Mouse (Mus musculus) kidney, embryonic 15.5 days (tissue): Measurements from ENCODE around the gene Mier1. TPM values are rescaled to one million over a fixed set of nuclear protein-coding genes. Genes with fewer than 3 reads are reported as not detected.
"Not testable (repeated sequence)": the region's sequence is repeated elsewhere in the genome, so short reads cannot be mapped to it uniquely, and the experiment has no call there.

Experiments used
- ATAC-seq: fragments of 200-750 bp; cut with Nextera tagmentation; replicated peaks from 2 replicates; pipeline ENCODE4 v1.8.0; 2017; ENCODE audit warnings: moderate TSS enrichment; ENCODE audit not compliant: low FRiP score
- H3K27ac ChIP-seq: fragments of 300-500 bp; sonication (generic); 2 replicates; pipeline ENCODE4 v1.5.1; 2015; ENCODE audit warnings: mild to moderate bottlenecking, inconsistent platforms
- H3K27me3 ChIP-seq: fragments of 300-500 bp; sonication (generic); 2 replicates; pipeline ENCODE4 v1.6.1; 2015; ENCODE audit warnings: inconsistent platforms
- H3K36me3 ChIP-seq: fragments of 300-500 bp; sonication (generic); 2 replicates; pipeline ENCODE4 v1.6.1; 2015; ENCODE audit warnings: inconsistent platforms
- H3K4me1 ChIP-seq: fragments of 300-500 bp; sonication (generic); 2 replicates; pipeline ENCODE4 v1.6.1; 2015; ENCODE audit warnings: inconsistent platforms
- H3K4me2 ChIP-seq: fragments of 300-500 bp; sonication (generic); 2 replicates; pipeline ENCODE4 v1.6.1; 2015; ENCODE audit warnings: moderate library complexity, mild to moderate bottlenecking, inconsistent platforms
- H3K4me3 ChIP-seq: fragments of 300-500 bp; sonication (generic); replicated peaks from 2 replicates; pipeline ENCODE4 v1.5.1; 2015; ENCODE audit warnings: mild to moderate bottlenecking, inconsistent platforms
- H3K9ac ChIP-seq: fragments of 300-500 bp; sonication (generic); 2 replicates; pipeline ENCODE4 v1.6.1; 2015; ENCODE audit warnings: mild to moderate bottlenecking, inconsistent platforms
- H3K9me3 ChIP-seq: fragments of 300-500 bp; sonication (generic); replicated peaks from 2 replicates; pipeline ENCODE4 v1.6.1; 2016; ENCODE audit warnings: inconsistent platforms
- WGBS: fragments of 180-500 bp; shearing (Covaris S2); methylation state at CpG from one replicate; pipeline ENCODE4 v1.1.7; 2015; ENCODE audit warnings: mixed read lengths; 5-methylcytosine and 5-hydroxymethylcytosine counted together
- polyA plus RNA-seq: library from polyadenylated mRNA; unstranded; fragments of >200 nt; fragmentation: Nextera tagmentation; extraction: Ambion mirVana; gene quantifications from 2 replicates; pipeline ENCODE4 v1.2.1, GENCODE M21; 2015

Gene Mier1
- polyA plus RNA-seq, 1 experiment from 2014 or later: 45.8 TPM

- Histone ChIP-seq H3K4me1 (peaks cover 32% of the 10 kb centered on the region), H3K27ac (peak overlapping the region; percentile 99), H3K4me3 (peak overlapping the region; percentile 96), H3K4me2 (peak overlapping the region; percentile 69), H3K27me3 (no peaks in the 10 kb centered on the region), H3K9ac (peak overlapping the region; percentile 94), H3K36me3 (peaks cover 13% of the 10 kb centered on the region; the same call in 1 of the 2 replicates), H3K9me3 (no peaks in the 10 kb centered on the region)
- under 1% methylated on average over 107 of the region's 111 CpGs for WGBS
- peak; percentile 69 for ATAC-seq
Observed at GRCm38 (mm10) chr4:103119229-103120027, 5.2 kb downstream of the Mier1 start.

DNA sequence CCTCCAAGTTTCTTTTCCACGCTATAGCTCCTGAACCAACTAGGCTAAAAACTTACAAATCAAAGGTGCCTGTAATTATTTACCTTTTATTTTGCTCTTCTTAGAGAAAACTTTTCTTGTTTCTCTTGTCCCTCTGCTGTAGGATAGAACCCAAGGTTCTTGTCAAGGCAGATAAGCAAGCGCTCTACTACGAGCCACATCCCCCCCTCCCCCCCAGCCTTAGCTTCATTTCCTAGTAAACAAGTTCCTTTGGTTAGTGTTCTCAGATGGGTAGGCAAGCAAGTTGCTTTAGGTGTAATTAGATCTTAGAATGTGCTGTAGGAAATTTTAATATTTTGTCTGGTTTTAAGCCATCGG, 5.8 kb downstream of the Mier1 start:
- no peak for ATAC-seq
- WGBS: 14% methylated on average over 4 of the region's 4 CpGs
- peak overlapping the region; percentile 69 for H3K4me2 ChIP-seq
- H3K27ac ChIP-seq: peak overlapping the region; percentile 99
- no peaks in the 10 kb centered on the region for H3K9me3 ChIP-seq
- peak overlapping the region; percentile 96 for H3K4me3 ChIP-seq
- peak overlapping the region; percentile 94 for H3K9ac ChIP-seq
- no peaks in the 10 kb centered on the region for H3K27me3 ChIP-seq
- peaks cover 29% of the 10 kb centered on the region for H3K4me1 ChIP-seq
- H3K36me3 ChIP-seq: peaks cover 13% of the 10 kb centered on the region; the same call in 1 of the 2 replicates

DNA sequence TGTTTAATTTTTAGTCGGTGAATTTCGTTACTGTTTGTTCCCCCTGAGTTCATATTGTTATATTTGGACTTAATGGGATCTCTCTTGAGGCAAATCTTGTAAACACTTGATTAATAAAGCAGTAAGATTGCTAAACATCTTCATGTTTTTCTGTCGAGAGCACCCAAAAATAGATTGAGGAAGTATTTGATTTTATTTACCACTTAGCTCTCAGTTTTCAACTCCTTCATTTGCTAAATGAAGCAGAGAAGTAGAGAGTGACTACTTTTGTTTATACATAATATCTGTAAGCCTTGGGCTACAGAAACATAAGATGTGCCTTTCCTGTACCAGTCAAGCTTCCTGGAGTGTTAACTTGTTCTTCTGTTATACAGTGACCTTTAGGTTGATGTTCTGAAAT, 6.2 kb downstream of the Mier1 start:
- Histone ChIP-seq H3K9me3 (no peaks in the 10 kb centered on the region), H3K9ac (peak overlapping the region; percentile 94; the same call in 1 of the 2 replicates), H3K4me1 (peaks cover 25% of the 10 kb centered on the region), H3K4me2 (peak overlapping the region; percentile 69), H3K36me3 (peaks cover 13% of the 10 kb centered on the region; the same call in 1 of the 2 replicates), H3K4me3 (peak overlapping the region; percentile 96), H3K27ac (peak overlapping the region; percentile 99; the same call in 1 of the 2 replicates), H3K27me3 (no peaks in the 10 kb centered on the region)
- ATAC-seq: no peak
- WGBS: 35% methylated on average over 3 of the region's 3 CpGs

DNA sequence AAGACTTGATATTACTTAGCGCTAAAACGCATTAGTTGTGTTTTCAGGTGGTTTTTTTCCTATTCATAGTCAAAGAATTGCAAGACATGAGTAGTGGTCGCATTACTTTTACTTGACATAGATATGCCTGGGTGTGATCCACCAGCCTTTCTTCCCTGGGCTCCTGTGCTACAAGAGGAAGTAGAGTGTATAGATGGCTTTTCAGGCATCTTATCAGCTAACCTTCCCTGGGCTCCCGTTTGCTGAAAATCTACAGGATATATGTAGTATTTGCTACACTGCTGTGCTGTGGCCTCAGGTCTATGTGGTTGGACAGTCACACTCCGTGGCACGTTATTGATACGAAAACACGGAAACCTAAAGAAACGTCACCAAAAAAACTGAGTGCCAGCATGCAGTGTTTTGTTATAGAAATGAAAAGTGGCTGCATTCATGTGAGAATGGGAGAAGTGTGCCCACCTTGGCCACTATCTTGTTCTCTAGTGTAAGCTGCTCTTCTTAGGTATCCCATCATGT, 6.7 kb downstream of the Mier1 start:
- Histone ChIP-seq H3K4me1 (peaks cover 21% of the 10 kb centered on the region), H3K9ac (peak overlapping the region; percentile 94; the same call in 1 of the 2 replicates), H3K4me2 (peak overlapping the region; percentile 69), H3K27me3 (no peaks in the 10 kb centered on the region), H3K27ac (no peak overlapping the region), H3K4me3 (peak overlapping the region; percentile 96), H3K9me3 (no peaks in the 10 kb centered on the region), H3K36me3 (peaks cover 11% of the 10 kb centered on the region; the same call in 1 of the 2 replicates)
- ATAC-seq: no peak
- 83% methylated on average over 9 of the region's 9 CpGs for WGBS

GRCm38 (mm10) chr4:103123086-103123485, 8.9 kb downstream of the Mier1 start:
- peaks cover 20% of the 10 kb centered on the region for H3K4me1 ChIP-seq
- no peaks in the 10 kb centered on the region for H3K9me3 ChIP-seq
- no peaks in the 10 kb centered on the region for H3K36me3 ChIP-seq
- WGBS: 30% methylated on average over 2 of the region's 2 CpGs
- ATAC-seq: no peak
- H3K9ac ChIP-seq: no peak overlapping the region
- peak overlapping the region; percentile 7; the same call in 1 of the 2 replicates for H3K4me2 ChIP-seq
- no peak overlapping the region for H3K27ac ChIP-seq
- no peak overlapping the region for H3K4me3 ChIP-seq
- no peaks in the 10 kb centered on the region for H3K27me3 ChIP-seq

DNA sequence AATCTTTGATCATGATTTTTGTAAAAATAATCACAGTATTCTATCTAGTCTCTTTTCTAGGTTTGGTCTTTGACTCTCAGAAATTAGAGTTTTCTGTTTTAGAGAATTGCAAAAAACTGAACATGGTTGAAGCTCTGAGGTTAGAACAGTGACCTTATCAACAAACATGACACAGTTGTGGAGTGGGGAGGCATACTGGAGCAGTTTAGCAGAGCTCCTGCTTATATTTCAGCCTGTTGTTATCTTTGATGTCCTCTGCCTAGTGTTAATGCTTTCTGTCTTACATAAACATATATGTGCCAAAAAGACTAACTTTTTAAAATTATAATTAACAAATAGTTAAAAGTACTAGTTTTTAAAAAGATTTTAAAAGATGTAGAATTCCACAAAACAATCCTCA, 9.4 kb downstream of the Mier1 start:
- Histone ChIP-seq H3K4me1 (peaks cover 19% of the 10 kb centered on the region), H3K9ac (no peak overlapping the region), H3K27me3 (no peaks in the 10 kb centered on the region), H3K27ac (no peak overlapping the region), H3K9me3 (no peaks in the 10 kb centered on the region), H3K4me3 (no peak overlapping the region), H3K36me3 (no peaks in the 10 kb centered on the region), H3K4me2 (no peak overlapping the region)
- no peak for ATAC-seq

GRCm38 (mm10) chr4:103126533-103126932, 12.3 kb downstream of the Mier1 start:
- ATAC-seq: no peak
- Histone ChIP-seq H3K9ac (no peak overlapping the region), H3K9me3 (no peaks in the 10 kb centered on the region), H3K27ac (no peak overlapping the region), H3K4me2 (no peak overlapping the region), H3K4me3 (no peak overlapping the region), H3K4me1 (peaks cover 6% of the 10 kb centered on the region; the same call in 1 of the 2 replicates), H3K27me3 (no peaks in the 10 kb centered on the region), H3K36me3 (peaks cover 12% of the 10 kb centered on the region)
- WGBS: 87% methylated on average over 4 of the region's 4 CpGs

DNA sequence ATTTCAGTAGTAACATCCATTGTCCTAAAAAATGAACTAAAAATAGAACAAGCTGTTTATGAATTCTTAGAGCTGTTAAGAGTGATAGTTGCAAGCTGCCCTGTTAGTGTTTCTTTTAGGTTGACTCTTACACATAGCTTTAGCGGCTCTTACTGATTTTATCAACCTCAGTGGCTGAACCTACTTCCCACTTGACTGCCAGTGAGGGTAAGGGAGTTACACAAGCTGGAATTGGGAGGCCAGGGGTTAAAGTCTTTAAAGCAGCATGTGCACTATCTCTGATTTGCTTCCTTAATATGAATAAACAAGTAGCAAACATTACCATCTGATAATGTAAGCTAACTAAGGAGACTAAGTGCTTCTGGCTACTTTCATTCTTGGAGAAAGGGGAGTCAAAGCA, 22.8 kb downstream of the Mier1 start:
- no peak overlapping the region for H3K9ac ChIP-seq
- H3K9me3 ChIP-seq: no peaks in the 10 kb centered on the region
- H3K4me2 ChIP-seq: no peak overlapping the region
- H3K36me3 ChIP-seq: peaks cover 56% of the 10 kb centered on the region
- 77% methylated on average over 1 of the region's 1 CpGs for WGBS
- no peak overlapping the region for H3K4me3 ChIP-seq
- ATAC-seq: no peak
- H3K4me1 ChIP-seq: no peaks in the 10 kb centered on the region
- no peaks in the 10 kb centered on the region for H3K27me3 ChIP-seq
- H3K27ac ChIP-seq: no peak overlapping the region

DNA sequence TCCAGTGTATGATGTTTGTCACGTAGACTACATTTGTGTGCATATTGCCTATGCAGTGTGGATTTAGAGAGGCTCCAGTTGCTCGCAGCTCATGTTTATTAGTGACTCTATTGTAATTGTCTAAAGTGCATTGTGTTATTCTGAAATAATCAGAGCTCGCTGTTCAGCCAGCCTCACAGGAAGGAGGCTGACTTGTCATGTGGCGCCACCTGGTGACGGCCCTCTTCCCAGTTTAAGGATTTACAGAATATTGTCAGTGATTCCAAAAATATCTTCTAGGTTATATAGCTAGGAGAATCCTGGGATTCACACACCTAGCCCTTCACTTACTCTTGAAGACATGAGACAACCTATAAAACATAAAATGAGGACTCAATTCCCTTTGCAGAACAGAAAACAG, 32.1 kb downstream of the Mier1 start:
- 52% methylated on average over 5 of the region's 5 CpGs for WGBS

GRCm38 (mm10) chr4:103151946-103152345, 37.8 kb downstream of the Mier1 start:
- no peak overlapping the region for H3K4me3 ChIP-seq
- H3K4me2 ChIP-seq: no peak overlapping the region
- 70% methylated on average over 5 of the region's 5 CpGs for WGBS
- no peak overlapping the region for H3K9ac ChIP-seq
- H3K36me3 ChIP-seq: peaks cover 87% of the 10 kb centered on the region
- H3K9me3 ChIP-seq: no peaks in the 10 kb centered on the region
- H3K27me3 ChIP-seq: no peaks in the 10 kb centered on the region
- H3K4me1 ChIP-seq: no peaks in the 10 kb centered on the region
- ATAC-seq: no peak
- H3K27ac ChIP-seq: no peak overlapping the region

More for the DNA sequence above, 32.1 kb downstream of the Mier1 start:
- ATAC-seq: no peak
- H3K9ac ChIP-seq: no peak overlapping the region
- H3K27ac ChIP-seq: no peak overlapping the region
- no peaks in the 10 kb centered on the region for H3K9me3 ChIP-seq
- no peaks in the 10 kb centered on the region for H3K27me3 ChIP-seq
- no peaks in the 10 kb centered on the region for H3K4me1 ChIP-seq
- peaks cover 72% of the 10 kb centered on the region for H3K36me3 ChIP-seq
- H3K4me3 ChIP-seq: no peak overlapping the region
- no peak overlapping the region for H3K4me2 ChIP-seq

DNA sequence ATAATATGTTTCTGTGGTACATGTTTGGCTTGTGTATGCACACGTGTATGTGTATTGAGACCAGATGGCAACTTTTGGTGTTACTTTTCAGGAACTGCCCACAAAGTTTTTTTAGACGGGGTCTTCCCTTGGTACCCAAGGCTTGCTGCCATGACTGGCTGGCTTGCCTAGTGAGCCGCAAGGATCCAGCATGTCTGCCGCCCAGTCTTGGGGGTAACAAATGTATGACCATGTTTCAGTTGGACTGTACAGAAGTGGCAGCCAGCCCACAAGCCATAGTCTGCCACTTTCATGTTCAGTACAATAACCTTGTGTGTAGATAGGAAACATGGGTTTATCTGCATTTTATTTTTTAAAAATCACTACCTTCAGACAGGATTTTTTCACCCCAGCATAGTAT, 44.6 kb downstream of the Mier1 start:
- Histone ChIP-seq H3K4me3 (no peak overlapping the region), H3K9ac (no peak overlapping the region), H3K4me1 (no peaks in the 10 kb centered on the region), H3K36me3 (peaks cover 79% of the 10 kb centered on the region), H3K27me3 (no peaks in the 10 kb centered on the region), H3K9me3 (no peaks in the 10 kb centered on the region), H3K4me2 (no peak overlapping the region), H3K27ac (no peak overlapping the region)
- ATAC-seq: no peak
- 94% methylated on average over 4 of the region's 4 CpGs for WGBS

DNA sequence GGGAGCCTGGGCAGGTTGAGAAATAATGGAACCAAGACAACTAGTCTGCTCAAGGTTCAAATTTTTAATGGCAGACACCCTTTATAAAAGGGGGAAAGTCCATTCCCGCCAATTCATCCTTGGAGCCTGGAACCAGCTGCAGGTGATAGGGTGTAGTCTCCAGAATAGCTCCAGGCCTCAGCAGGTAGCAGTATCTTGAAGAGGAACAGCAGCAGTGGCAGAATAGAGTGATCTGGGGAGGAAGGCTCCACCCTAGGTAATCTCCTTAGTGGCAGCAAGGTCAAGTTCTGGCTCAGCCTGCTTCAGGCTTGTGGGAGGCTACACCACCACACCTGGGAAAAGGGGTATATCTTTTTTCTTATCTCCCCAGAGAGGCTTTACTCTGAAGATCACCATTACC, 52.0 kb downstream of the Mier1 start:
- not testable (repeated sequence) for H3K9me3 ChIP-seq, H3K4me1 ChIP-seq, H3K27ac ChIP-seq, ATAC-seq, H3K27me3 ChIP-seq, H3K4me3 ChIP-seq, H3K9ac ChIP-seq, H3K4me2 ChIP-seq
- WGBS: 95% methylated on average over 1 of the region's 1 CpGs
- peaks cover 50% of the 10 kb centered on the region for H3K36me3 ChIP-seq
